In the genomic region with DNA sequence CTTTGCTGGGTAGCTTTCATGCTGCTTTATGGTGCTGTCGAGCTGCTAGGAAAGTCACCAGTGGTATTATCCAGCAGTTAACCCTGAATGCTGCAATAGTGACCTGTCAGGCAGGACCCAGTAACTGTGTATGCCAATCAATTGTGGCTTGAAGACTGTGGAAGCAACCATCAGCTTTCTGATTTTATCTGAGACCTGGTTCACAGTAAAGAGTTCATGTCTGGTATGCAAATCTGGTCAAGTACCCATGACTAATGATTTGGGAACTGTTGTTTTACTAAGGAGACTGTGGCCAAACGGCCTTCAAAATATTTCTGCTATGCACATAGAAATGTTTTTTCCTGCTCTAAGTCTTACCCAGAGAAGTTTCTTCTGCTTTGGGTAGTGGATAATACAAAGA, we compare ENCODE assay signal across 27 mouse cellular contexts.
DNase-seq lines count a peak whose midpoint lies in the region; ATAC-seq and TF ChIP-seq lines count a peak whose summit lies in the region.
"Had no signal": no experiment of that assay in that cellular context is flagged by ENCODE, and none has a peak within 500 bp of the region (broad histone marks: within the 10 kb centered on the region; RNA-seq: fewer than 3 reads in every experiment).

No protein-coding gene starts in this region.

- CTCF ChIA-PET in Patski (lab: Charles Lee) = no interaction called here

- WGBS in kidney, adult 2 months = 18% methylated on average over 2 of the region's 2 CpGs
- WGBS in kidney, postnatal 0 days = 28% methylated on average over 2 of the region's 2 CpGs

- no peak; the same call in 1 of the 2 replicates for ATAC-seq in kidney, postnatal 0 days (replicated peaks; ENCODE audit: low FRiP score, low read depth)
- peak; percentile 71 for ATAC-seq in Patski
- ATAC-seq: forebrain, embryonic 14.5 days; forebrain, postnatal 0 days; hindbrain, embryonic 16.5 days had no signal

- TF ChIP-seq CTCF in kidney, adult 2 months (conservative IDR thresholded peaks at IDR 0.05; ENCODE audit: insufficient read depth, insufficient read length, low read depth, low read length) = no peak
- no peak for TF ChIP-seq CTCF in kidney, postnatal 0 days (IDR thresholded peaks at IDR 0.05; ENCODE audit: low read depth)
- no peak for TF ChIP-seq CTCF in Patski (IDR thresholded peaks at IDR 0.05)

- H3K9me3 ChIP-seq in kidney, postnatal 0 days (replicated peaks; ENCODE audit: low read length) = no peaks in the 10 kb centered on the region
- H3K9me3 ChIP-seq: embryonic facial prominence, embryonic 10.5 days; embryonic facial prominence, embryonic 13.5 days; G1E; hindbrain, embryonic 10.5 days; hindbrain, embryonic 13.5 days had no signal

- H3K4me1 ChIP-seq in kidney, adult 2 months (ENCODE audit: control insufficient read depth, insufficient read depth, low read length) = no peaks in the 10 kb centered on the region
- H3K4me1 ChIP-seq in kidney, postnatal 0 days (replicated peaks; ENCODE audit: insufficient read depth, low read length) = no peaks in the 10 kb centered on the region
- H3K4me1 ChIP-seq: embryonic facial prominence, embryonic 10.5 days; embryonic facial prominence, embryonic 13.5 days; hindbrain, embryonic 10.5 days; hindbrain, embryonic 13.5 days had no signal

- no peak overlapping the region; the same call in 1 of the 2 replicates for H3K27ac ChIP-seq in kidney, adult 2 months (ENCODE audit: insufficient read depth, low read depth, low read length)
- no peak overlapping the region for H3K27ac ChIP-seq in kidney, postnatal 0 days
- H3K27ac ChIP-seq: embryonic facial prominence, embryonic 10.5 days; embryonic facial prominence, embryonic 13.5 days; gastrocnemius, adult 2 months; hindbrain, embryonic 10.5 days; hindbrain, embryonic 13.5 days had no signal

- no peak for TF ChIP-seq POLR2A in kidney, adult 2 months (IDR thresholded peaks at IDR 0.05; ENCODE audit: low read depth, low read length)

- no peak overlapping the region for H3K4me2 ChIP-seq in kidney, postnatal 0 days (ENCODE audit: low read length)
- H3K4me2 ChIP-seq: embryonic facial prominence, embryonic 13.5 days; heart, embryonic 11.5 days; hindbrain, embryonic 13.5 days had no signal

- H3K36me3 ChIP-seq in kidney, adult 2 months (ENCODE audit: control insufficient read depth, insufficient read depth, low read length) = no peaks in the 10 kb centered on the region
- H3K36me3 ChIP-seq in kidney, postnatal 0 days (ENCODE audit: insufficient read depth, low read length) = no peaks in the 10 kb centered on the region
- H3K36me3 ChIP-seq: embryonic facial prominence, embryonic 10.5 days; embryonic facial prominence, embryonic 13.5 days; G1E; hindbrain, embryonic 10.5 days; hindbrain, embryonic 13.5 days had no signal

- no peak overlapping the region for H3K9ac ChIP-seq in kidney, postnatal 0 days (ENCODE audit: low read depth, low read length)
- H3K9ac ChIP-seq: embryonic facial prominence, embryonic 13.5 days; forebrain, postnatal 0 days; hindbrain, embryonic 13.5 days had no signal

- DNase-seq in kidney, adult 2 months = peak; percentile 16
- DNase-seq in kidney, postnatal 4 days = no peak
- peak; percentile 1 for DNase-seq in kidney, postnatal 0 days (ENCODE audit: low spot score)
- DNase-seq in kidney, adult 8-10 months = no peak
- DNase-seq in 3T3-L1 (ENCODE audit: low read depth, low spot score) (peak; percentile 77), Patski (ENCODE audit: low read depth, low spot score) (peak; percentile 44)
- DNase-seq in urinary bladder, postnatal 10 days (ENCODE audit: low spot score) = no peak
- DNase-seq in embryo, embryonic 9.5 days (ENCODE audit: extremely low spot score) = no peak
- DNase-seq: adrenal gland, postnatal 10 days; adrenal gland, postnatal 36 days; B cell, adult 2 months; cerebellum, adult 18-20 months; cerebellum, adult 9-10 months; cerebellum, postnatal 25 days; forebrain, postnatal 0 days; gastrocnemius, adult 2 months; gastrocnemius, postnatal 14 days; heart, adult 11 months had no signal

- H3K27me3 ChIP-seq in kidney, adult 2 months (replicated peaks; ENCODE audit: control insufficient read depth, insufficient read depth, low read length) = no peaks in the 10 kb centered on the region
- no peaks in the 10 kb centered on the region for H3K27me3 ChIP-seq in kidney, postnatal 0 days (ENCODE audit: insufficient read depth, low read length)
- H3K27me3 ChIP-seq in Patski = no peaks in the 10 kb centered on the region
- H3K27me3 ChIP-seq: CH12.LX; embryonic facial prominence, embryonic 13.5 days; hindbrain, embryonic 13.5 days had no signal

- POLR2A ChIA-PET in Patski (lab: Charles Lee) = no interaction called here

- H3K4me3 ChIP-seq in kidney, adult 2 months (ENCODE audit: insufficient read depth, low read depth, low read length) = no peak overlapping the region
- no peak overlapping the region for H3K4me3 ChIP-seq in kidney, postnatal 0 days (replicated peaks; ENCODE audit: low read depth, low read length)
- H3K4me3 ChIP-seq: embryonic facial prominence, embryonic 10.5 days; embryonic facial prominence, embryonic 13.5 days; gastrocnemius, adult 2 months; hindbrain, embryonic 10.5 days; hindbrain, embryonic 13.5 days had no signal

- in situ Hi-C loops in Patski (cut with MboI; ENCODE audit: low pct_unique_long_range_greater_than_20kb) = no loop called here

Comparison
In these comparisons a context has a peak if more than half of its experiments do, and no peak if none do; other contexts are left out.
1. DNase-seq: peak in kidney, adult 2 months (single experiment), kidney, postnatal 0 days (single experiment), 3T3-L1 (single experiment) and Patski (single experiment); none in kidney, postnatal 4 days (0 of 2), kidney, adult 8-10 months (0 of 2), urinary bladder, postnatal 10 days (single experiment) and embryo, embryonic 9.5 days (single experiment).